Mouse (Mus musculus) ES-CJ7 (cell line): Measurements from ENCODE around the gene Gpc6.

Experiments used
- DNase-seq: peaks from one replicate; pipeline ENCODE4 v3.0.0; 2011; ENCODE audit warnings: low read depth, low spot score

Gene Gpc6

GRCm38 (mm10) chr14:117239694-117240427 is 314.7 kb downstream of the Gpc6 start:
- no peak for DNase-seq

DNA sequence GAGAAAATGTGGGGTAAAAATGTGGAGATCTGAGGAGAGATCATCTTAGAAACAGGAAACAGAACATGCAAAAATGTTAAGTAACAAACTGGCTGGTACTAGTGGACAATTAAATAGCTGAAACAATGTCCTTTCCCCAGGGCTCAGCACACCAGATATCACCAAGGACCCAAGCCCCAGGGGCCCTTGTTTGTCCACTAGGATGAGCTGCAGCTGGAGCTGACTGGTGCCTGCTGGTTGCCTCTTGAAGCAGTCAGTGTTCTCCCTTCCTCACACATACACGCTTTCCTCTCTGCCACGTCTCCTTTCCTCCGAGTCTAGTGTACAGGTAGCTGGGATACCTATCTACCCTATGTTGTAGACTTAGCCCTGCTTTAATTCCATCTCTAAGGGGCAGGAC is 320.5 kb downstream of the Gpc6 start:
- no peak for DNase-seq

- no peak for DNase-seq
Observed at GRCm38 (mm10) chr14:117256192-117256591, 331.1 kb downstream of the Gpc6 start.

DNA sequence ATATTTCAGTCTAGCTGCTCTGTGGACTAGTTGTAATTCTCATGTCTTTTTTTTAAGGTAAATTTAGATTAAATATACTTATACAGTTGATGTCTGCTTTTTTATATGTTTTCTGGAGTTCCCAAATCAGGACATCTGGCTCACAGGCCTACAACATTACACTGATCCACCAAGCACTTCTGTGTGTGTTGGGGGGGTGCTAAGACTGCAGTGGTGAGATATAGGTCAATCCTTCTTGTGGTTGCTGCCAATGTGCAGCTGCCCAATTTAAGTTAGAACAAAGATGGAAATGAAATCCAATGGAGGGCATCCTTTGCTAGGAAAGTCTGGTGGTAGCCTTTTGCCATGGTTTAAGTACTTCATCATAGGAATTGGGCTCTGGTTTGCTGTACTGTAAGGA is 340.5 kb downstream of the Gpc6 start:
- no peak for DNase-seq

DNA sequence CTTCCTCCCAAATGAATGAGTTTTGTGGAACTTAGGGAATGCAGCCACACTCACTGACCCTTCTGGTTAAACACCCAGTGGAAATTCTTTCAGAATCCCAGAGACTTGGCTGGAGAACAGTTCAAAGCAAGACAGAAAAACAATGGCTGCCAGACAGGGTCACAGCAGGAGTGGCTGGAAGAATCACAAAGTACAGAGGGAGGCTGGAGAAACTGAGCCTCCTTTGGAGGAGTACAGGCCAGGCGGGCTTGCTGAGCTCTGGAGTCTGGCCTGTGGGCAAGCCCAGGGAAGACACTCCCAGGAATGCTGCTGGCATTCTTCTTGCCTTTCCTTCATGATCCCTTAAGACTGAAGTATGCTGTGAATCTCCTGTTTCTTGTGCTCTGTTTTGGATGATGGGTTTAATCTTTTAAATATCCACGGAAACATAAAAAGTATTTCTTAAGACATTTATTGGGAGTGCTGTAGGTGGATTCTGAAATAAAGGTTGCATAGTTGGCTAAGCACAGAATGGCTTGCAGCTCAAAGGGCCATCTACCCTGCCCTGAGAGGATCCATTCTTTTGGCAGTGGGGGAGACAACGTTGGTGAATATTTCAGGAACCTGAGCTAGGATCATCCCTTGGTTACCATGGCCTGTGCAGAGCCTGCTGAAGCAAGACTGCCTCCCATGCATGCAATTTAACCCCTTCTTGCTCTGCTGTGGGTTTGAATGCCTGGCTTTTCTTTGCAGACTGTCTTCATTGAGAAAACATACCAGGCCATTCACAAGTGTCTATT is 342.9 kb downstream of the Gpc6 start:
- peak; percentile 8 for DNase-seq

DNA sequence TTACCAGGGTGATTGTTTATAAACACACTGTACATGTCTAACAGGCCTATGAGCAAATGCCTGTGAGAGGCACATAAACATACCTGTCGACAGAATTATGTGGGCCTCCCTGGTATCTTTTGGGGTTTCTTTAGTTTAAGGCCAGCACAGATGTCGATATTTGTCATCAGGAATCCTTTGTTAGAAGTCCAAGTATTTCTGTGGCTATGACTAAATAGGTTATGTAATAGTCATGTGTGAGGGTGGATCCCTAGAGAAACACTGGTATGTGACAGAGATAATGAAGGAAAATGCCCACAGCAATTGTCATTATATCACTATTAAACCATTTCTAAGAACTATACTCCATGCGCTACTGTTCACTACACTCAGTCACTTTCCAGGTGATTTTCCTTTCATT is 358.5 kb downstream of the Gpc6 start:
- no peak for DNase-seq

GRCm38 (mm10) chr14:117293746-117294145 is 368.6 kb downstream of the Gpc6 start:
- DNase-seq = no peak

DNA sequence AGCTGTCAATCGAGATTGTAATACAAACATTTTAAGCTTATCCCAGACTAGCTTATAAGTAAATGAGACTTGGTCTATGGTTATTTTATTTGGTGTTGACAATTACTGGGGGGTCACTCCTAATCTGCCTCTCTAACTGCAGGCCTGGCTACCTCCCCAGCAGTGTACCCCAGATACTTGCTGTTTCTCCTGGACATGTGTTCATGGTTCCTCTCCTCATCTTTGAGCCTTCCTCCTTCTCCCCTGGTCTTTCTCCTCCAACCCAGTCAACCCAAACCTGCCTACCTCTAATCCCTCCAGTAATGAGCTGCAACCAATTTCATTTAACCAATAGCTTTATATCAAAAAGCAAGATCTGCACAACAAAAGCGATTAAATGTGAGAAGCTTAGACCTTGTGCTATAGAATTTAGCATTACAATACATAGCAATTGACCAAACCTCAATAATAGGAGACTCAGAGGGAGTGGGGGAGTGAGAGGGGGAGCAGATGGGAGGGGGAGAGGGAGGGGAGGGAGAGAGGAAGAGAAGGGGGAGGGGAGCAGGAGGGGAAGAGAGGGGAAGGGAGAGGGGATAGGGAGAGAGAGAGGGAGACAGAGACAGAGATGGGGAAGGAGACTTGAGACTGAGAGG is 371.2 kb downstream of the Gpc6 start:
- DNase-seq = peak; percentile 6

DNA sequence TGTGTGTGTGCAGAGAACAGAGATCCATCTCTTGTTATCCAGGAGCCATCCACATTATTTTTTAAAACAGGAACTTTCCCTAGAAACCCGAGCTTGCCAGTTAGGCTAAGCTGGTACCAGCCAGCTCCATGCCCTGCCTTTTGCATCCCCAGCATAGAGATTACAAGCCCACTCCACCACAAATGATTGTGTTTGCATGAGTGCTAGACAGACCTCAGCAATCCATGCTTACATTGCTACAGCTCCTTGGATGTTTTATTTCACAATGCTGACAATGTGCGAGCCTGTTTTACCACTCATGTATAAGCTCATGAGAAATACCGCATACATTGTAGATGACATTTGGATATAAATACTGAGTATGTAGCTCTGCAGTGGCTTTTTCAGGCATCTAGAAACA is 375.9 kb downstream of the Gpc6 start:
- no peak for DNase-seq

- DNase-seq = no peak
Observed at GRCm38 (mm10) chr14:117303901-117304722, 379.0 kb downstream of the Gpc6 start.

GRCm38 (mm10) chr14:117304723-117305010 is 379.6 kb downstream of the Gpc6 start:
- DNase-seq = no peak

DNA sequence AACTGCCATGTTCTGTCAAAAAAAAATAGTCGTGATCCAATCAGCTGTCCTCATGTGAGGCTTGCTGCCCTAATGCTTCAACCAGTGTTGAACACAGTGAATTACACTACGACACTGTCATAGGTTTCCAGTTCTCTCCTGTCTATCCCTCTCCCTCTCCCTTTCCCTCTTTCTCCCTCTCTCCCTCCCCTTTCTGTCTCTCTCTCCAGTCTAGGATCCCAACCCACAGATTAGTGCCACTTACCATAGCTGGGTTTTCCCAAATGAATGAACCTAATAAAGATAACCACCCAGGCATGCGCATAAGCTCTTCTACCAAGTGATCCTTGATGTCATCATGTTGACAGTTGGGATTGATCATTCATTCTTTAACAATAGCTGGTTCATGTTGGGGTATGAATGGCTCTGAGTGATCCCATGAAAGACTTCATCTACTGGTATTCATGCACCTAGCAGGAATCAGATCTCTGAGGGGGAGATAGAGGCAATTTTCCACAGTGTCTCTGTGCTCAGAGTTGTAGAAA is 384.9 kb downstream of the Gpc6 start:
- no peak for DNase-seq

- DNase-seq = no peak
Observed at GRCm38 (mm10) chr14:117324214-117324613, 399.1 kb downstream of the Gpc6 start.

- no peak for DNase-seq
Observed at GRCm38 (mm10) chr14:117332256-117332655, 407.1 kb downstream of the Gpc6 start.

GRCm38 (mm10) chr14:117337271-117337670 is 412.2 kb downstream of the Gpc6 start:
- peak; percentile 17 for DNase-seq

GRCm38 (mm10) chr14:117340549-117340948 is 415.4 kb downstream of the Gpc6 start:
- DNase-seq = no peak

- DNase-seq = no peak
Observed at GRCm38 (mm10) chr14:117344505-117344904, 419.4 kb downstream of the Gpc6 start.

- no peak for DNase-seq
Observed at GRCm38 (mm10) chr14:117346372-117346885, 421.3 kb downstream of the Gpc6 start.

- DNase-seq = no peak
Observed at GRCm38 (mm10) chr14:117351296-117351695, 426.2 kb downstream of the Gpc6 start.

DNA sequence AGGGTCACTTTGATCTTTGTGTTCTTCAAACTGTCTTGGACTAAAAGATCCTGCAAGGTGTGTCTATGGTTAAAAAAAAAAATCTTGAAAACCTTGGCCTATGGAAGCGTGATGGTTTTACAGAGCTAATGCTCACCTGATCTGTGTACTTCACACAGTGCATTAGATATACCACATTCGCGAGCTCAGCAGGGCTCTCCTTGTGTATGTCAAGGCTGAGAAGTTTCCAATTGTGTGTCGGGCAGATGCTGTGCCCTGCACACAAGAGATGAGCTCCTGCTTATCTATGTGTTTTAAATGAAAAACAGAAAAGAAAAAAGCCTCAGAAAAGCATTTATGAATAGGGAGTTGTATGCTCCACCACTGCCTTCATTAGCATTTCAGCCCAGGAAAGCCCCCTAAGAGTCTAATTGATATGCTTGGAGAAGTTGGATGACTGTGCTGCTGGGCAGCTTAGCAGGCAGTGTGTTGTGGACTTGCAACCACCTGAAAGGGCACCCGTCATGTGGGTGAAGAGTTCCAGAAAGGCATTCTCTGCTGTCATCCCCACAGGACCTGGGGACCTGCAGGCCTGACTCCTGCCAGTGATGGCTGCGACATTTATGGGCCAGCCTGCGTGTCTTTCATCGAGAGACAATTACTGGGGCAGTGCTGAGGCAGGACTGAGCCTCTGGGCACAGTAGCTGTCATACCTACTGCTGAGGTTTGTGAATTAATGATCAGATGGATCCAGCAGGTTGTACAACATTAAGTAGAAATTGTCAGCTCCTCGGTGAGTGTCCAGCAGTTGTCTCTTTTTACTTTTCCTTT is 436.2 kb downstream of the Gpc6 start:
- DNase-seq = no peak

DNA sequence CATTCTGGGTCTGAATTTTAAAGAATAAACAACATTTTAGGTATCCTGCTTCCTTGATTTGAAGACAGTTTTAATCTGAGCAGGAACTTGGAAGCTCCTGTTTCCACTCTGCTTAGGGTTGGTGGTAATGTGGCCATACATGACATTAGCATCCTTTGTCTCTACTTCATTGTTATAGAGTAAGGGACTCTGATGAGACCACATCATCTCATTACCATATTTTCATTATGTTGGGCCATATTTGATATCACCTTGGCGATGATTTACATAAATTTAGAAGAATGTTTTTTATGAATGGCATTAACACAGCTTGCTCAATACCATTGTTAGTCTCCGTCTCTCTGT is 436.8 kb downstream of the Gpc6 start:
- no peak for DNase-seq
